Mouse (Mus musculus): ENCODE results near the gene Alad. TPM values are rescaled to one million over a fixed set of nuclear protein-coding genes. Genes with fewer than 3 reads are reported as not detected.

Gene Alad
- polyA plus RNA-seq, 1 experiment from 2014 or later: 468 TPM

GRCm38 (mm10) chr4:62520892-62521400, 1.2 kb upstream of the Alad start:
- H3K36me3 ChIP-seq (ENCODE audit: control insufficient read depth, insufficient read depth, low read length): peaks cover 11% of the 10 kb centered on the region
- peak overlapping the region; percentile 77 for H3K4me2 ChIP-seq
- H3K4me3 ChIP-seq (ENCODE audit: low read depth, low read length): no peak overlapping the region
- ATAC-seq (replicated peaks; ENCODE audit: low FRiP score) (no peak), DNase-seq (ENCODE audit: low spot score) (no peak)
- no peaks in the 10 kb centered on the region for H3K9me3 ChIP-seq (ENCODE audit: control insufficient read depth, low read length)
- 79% methylated on average over 2 of the region's 2 CpGs for WGBS
- H3K4me1 ChIP-seq (replicated peaks; ENCODE audit: control insufficient read depth, insufficient read depth, low read length): peaks cover 32% of the 10 kb centered on the region
- H3K27ac ChIP-seq (ENCODE audit: low read depth, low read length): peak overlapping the region; percentile 93; the same call in 1 of the 2 replicates
- H3K27me3 ChIP-seq (replicated peaks; ENCODE audit: control insufficient read depth, insufficient read depth, low read length): no peaks in the 10 kb centered on the region
- no peak overlapping the region for H3K9ac ChIP-seq (ENCODE audit: low read depth, low read length)

GRCm38 (mm10) chr4:62519122-62519848, 433 bp downstream of the Alad start:
- H3K4me1 ChIP-seq (replicated peaks; ENCODE audit: control insufficient read depth, insufficient read depth, low read length): peaks cover 32% of the 10 kb centered on the region
- DNase-seq (ENCODE audit: low spot score) (no peak), ATAC-seq (replicated peaks; ENCODE audit: low FRiP score) (peak; percentile 29)
- H3K27me3 ChIP-seq (replicated peaks; ENCODE audit: control insufficient read depth, insufficient read depth, low read length): no peaks in the 10 kb centered on the region
- H3K27ac ChIP-seq (ENCODE audit: low read depth, low read length): peak overlapping the region; percentile 93
- peak overlapping the region; percentile 77 for H3K4me2 ChIP-seq
- peak overlapping the region; percentile 85 for H3K4me3 ChIP-seq (ENCODE audit: low read depth, low read length)
- peaks cover 14% of the 10 kb centered on the region for H3K36me3 ChIP-seq (ENCODE audit: control insufficient read depth, insufficient read depth, low read length)
- 3% methylated on average over 26 of the region's 26 CpGs for WGBS
- H3K9ac ChIP-seq (ENCODE audit: low read depth, low read length): peak overlapping the region; percentile 93
- H3K9me3 ChIP-seq (ENCODE audit: control insufficient read depth, low read length): no peaks in the 10 kb centered on the region

- DNase-seq (ENCODE audit: low spot score) (no peak), ATAC-seq (replicated peaks; ENCODE audit: low FRiP score) (no peak)
- Histone ChIP-seq H3K27me3 (replicated peaks; ENCODE audit: control insufficient read depth, insufficient read depth, low read length) (no peaks in the 10 kb centered on the region), H3K27ac (ENCODE audit: low read depth, low read length) (peak overlapping the region; percentile 93), H3K4me2 (peak overlapping the region; percentile 77), H3K4me1 (replicated peaks; ENCODE audit: control insufficient read depth, insufficient read depth, low read length) (peaks cover 26% of the 10 kb centered on the region), H3K4me3 (ENCODE audit: low read depth, low read length) (peak overlapping the region; percentile 85), H3K9ac (ENCODE audit: low read depth, low read length) (peak overlapping the region; percentile 93), H3K9me3 (ENCODE audit: control insufficient read depth, low read length) (no peaks in the 10 kb centered on the region), H3K36me3 (ENCODE audit: control insufficient read depth, insufficient read depth, low read length) (peaks cover 19% of the 10 kb centered on the region)
- WGBS: 44% methylated on average over 13 of the region's 13 CpGs
Observed at GRCm38 (mm10) chr4:62518416-62519121, 1.1 kb downstream of the Alad start.

- DNase-seq (ENCODE audit: low spot score) (no peak), ATAC-seq (replicated peaks; ENCODE audit: low FRiP score) (no peak)
- H3K4me1 ChIP-seq (replicated peaks; ENCODE audit: control insufficient read depth, insufficient read depth, low read length): peaks cover 29% of the 10 kb centered on the region
- H3K9me3 ChIP-seq (ENCODE audit: control insufficient read depth, low read length): no peaks in the 10 kb centered on the region
- H3K36me3 ChIP-seq (ENCODE audit: control insufficient read depth, insufficient read depth, low read length): peaks cover 23% of the 10 kb centered on the region
- H3K4me2 ChIP-seq: peak overlapping the region; percentile 77
- peak overlapping the region; percentile 93 for H3K27ac ChIP-seq (ENCODE audit: low read depth, low read length)
- peak overlapping the region; percentile 93 for H3K9ac ChIP-seq (ENCODE audit: low read depth, low read length)
- H3K27me3 ChIP-seq (replicated peaks; ENCODE audit: control insufficient read depth, insufficient read depth, low read length): no peaks in the 10 kb centered on the region
- H3K4me3 ChIP-seq (ENCODE audit: low read depth, low read length): peak overlapping the region; percentile 85
- 61% methylated on average over 10 of the region's 10 CpGs for WGBS
Observed at GRCm38 (mm10) chr4:62517538-62518415, 1.9 kb downstream of the Alad start.

- Histone ChIP-seq H3K36me3 (ENCODE audit: control insufficient read depth, insufficient read depth, low read length) (peaks cover 25% of the 10 kb centered on the region), H3K4me3 (ENCODE audit: low read depth, low read length) (peak overlapping the region; percentile 85), H3K9ac (ENCODE audit: low read depth, low read length) (peak overlapping the region; percentile 93), H3K4me1 (replicated peaks; ENCODE audit: control insufficient read depth, insufficient read depth, low read length) (peaks cover 33% of the 10 kb centered on the region), H3K27me3 (replicated peaks; ENCODE audit: control insufficient read depth, insufficient read depth, low read length) (no peaks in the 10 kb centered on the region), H3K4me2 (peak overlapping the region; percentile 77), H3K27ac (ENCODE audit: low read depth, low read length) (peak overlapping the region; percentile 93), H3K9me3 (ENCODE audit: control insufficient read depth, low read length) (no peaks in the 10 kb centered on the region)
- WGBS: 56% methylated on average over 8 of the region's 8 CpGs
- DNase-seq (ENCODE audit: low spot score) (no peak), ATAC-seq (replicated peaks; ENCODE audit: low FRiP score) (no peak)
Observed at GRCm38 (mm10) chr4:62517046-62517445, 2.7 kb downstream of the Alad start.

- H3K4me2 ChIP-seq: peak overlapping the region; percentile 77
- peak; percentile 73 for DNase-seq (ENCODE audit: low spot score)
- peak; percentile 92 for ATAC-seq (replicated peaks; ENCODE audit: low FRiP score)
Observed at GRCm38 (mm10) chr4:62516579-62516978, 3.1 kb downstream of the Alad start.

GRCm38 (mm10) chr4:62516079-62516478, 3.6 kb downstream of the Alad start:
- Histone ChIP-seq H3K4me3 (ENCODE audit: low read depth, low read length) (peak overlapping the region; percentile 85), H3K4me2 (peak overlapping the region; percentile 77), H3K36me3 (ENCODE audit: control insufficient read depth, insufficient read depth, low read length) (peaks cover 34% of the 10 kb centered on the region), H3K27ac (ENCODE audit: low read depth, low read length) (peak overlapping the region; percentile 93), H3K9ac (ENCODE audit: low read depth, low read length) (peak overlapping the region; percentile 93), H3K9me3 (ENCODE audit: control insufficient read depth, low read length) (no peaks in the 10 kb centered on the region), H3K4me1 (replicated peaks; ENCODE audit: control insufficient read depth, insufficient read depth, low read length) (peaks cover 40% of the 10 kb centered on the region), H3K27me3 (replicated peaks; ENCODE audit: control insufficient read depth, insufficient read depth, low read length) (no peaks in the 10 kb centered on the region)
- ATAC-seq (replicated peaks; ENCODE audit: low FRiP score) (peak; percentile 19; the same call in 1 of the 2 replicates), DNase-seq (ENCODE audit: low spot score) (no peak)
- 14% methylated on average over 2 of the region's 2 CpGs for WGBS

More at GRCm38 (mm10) chr4:62516579-62516978, 3.1 kb downstream of the Alad start:
- H3K9ac ChIP-seq (ENCODE audit: low read depth, low read length): peak overlapping the region; percentile 93
- 28% methylated on average over 1 of the region's 1 CpGs for WGBS
- H3K4me1 ChIP-seq (replicated peaks; ENCODE audit: control insufficient read depth, insufficient read depth, low read length): peaks cover 36% of the 10 kb centered on the region
- peaks cover 29% of the 10 kb centered on the region for H3K36me3 ChIP-seq (ENCODE audit: control insufficient read depth, insufficient read depth, low read length)
- no peaks in the 10 kb centered on the region for H3K9me3 ChIP-seq (ENCODE audit: control insufficient read depth, low read length)
- peak overlapping the region; percentile 93 for H3K27ac ChIP-seq (ENCODE audit: low read depth, low read length)
- H3K27me3 ChIP-seq (replicated peaks; ENCODE audit: control insufficient read depth, insufficient read depth, low read length): no peaks in the 10 kb centered on the region
- H3K4me3 ChIP-seq (ENCODE audit: low read depth, low read length): peak overlapping the region; percentile 85

GRCm38 (mm10) chr4:62515490-62515889, 4.2 kb downstream of the Alad start:
- Histone ChIP-seq H3K36me3 (ENCODE audit: control insufficient read depth, insufficient read depth, low read length) (peaks cover 40% of the 10 kb centered on the region), H3K4me1 (replicated peaks; ENCODE audit: control insufficient read depth, insufficient read depth, low read length) (peaks cover 40% of the 10 kb centered on the region)

More at GRCm38 (mm10) chr4:62515490-62515889, 4.2 kb downstream of the Alad start:
- peak overlapping the region; percentile 93 for H3K9ac ChIP-seq (ENCODE audit: low read depth, low read length)
- 36% methylated on average over 3 of the region's 3 CpGs for WGBS
- ATAC-seq (replicated peaks; ENCODE audit: low FRiP score) (no peak), DNase-seq (ENCODE audit: low spot score) (no peak)
- H3K9me3 ChIP-seq (ENCODE audit: control insufficient read depth, low read length): no peaks in the 10 kb centered on the region
- H3K4me2 ChIP-seq: peak overlapping the region; percentile 77
- no peaks in the 10 kb centered on the region for H3K27me3 ChIP-seq (replicated peaks; ENCODE audit: control insufficient read depth, insufficient read depth, low read length)
- H3K27ac ChIP-seq (ENCODE audit: low read depth, low read length): peak overlapping the region; percentile 93
- peak overlapping the region; percentile 85 for H3K4me3 ChIP-seq (ENCODE audit: low read depth, low read length)
